Mouse (Mus musculus): Measurements from ENCODE around the gene Wfdc21.

Gene Wfdc21

DNA sequence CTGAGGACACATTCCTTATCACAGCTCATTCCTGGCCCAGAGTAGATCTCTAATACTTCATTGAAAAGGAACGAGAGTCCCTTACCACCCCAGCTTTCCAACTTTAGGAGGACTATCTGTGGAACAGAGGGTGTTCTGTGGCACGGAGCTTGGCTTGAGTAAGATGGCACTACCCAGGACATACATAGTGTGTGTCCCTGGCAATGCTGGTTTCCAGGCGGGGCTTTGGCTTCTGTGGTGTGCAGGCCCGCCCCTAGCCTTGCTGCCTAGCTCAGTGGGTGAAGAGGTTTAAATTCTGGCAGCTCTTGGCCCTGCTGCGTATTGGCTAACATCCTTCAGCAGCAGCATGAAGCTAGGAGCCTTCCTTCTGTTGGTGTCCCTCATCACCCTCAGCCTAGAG, at the start of gene Wfdc21:
Gene Wfdc21, plus strand, starts transcription at position 260 of the 400 bp plus-strand sequence.
- no peak for DNase-seq (ENCODE audit: low spot score)

DNA sequence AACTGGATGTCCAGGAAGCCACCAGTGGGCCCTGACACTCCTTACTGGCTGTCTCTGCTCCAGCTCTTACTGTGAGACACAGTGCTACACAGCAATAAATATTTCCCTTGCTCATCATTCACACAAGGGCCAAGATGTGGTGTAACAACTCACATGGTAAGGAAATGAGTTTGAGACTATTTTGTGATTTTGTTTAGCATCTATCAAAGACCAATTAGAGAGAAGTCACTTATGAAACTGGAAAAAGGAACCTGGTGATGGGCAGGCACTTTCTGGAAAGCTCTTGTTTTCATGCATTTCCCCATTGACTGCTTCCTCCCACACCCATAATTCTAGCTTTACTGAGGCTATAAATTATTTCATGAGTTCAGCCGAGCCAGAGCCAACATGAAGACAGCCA, 43.0 kb upstream of the Wfdc21 start, which contains the start of gene Wfdc17:
Gene Wfdc17, plus strand, starts transcription at position 287 of the 400 bp plus-strand sequence.
- no peak for DNase-seq (ENCODE audit: low spot score)

DNA sequence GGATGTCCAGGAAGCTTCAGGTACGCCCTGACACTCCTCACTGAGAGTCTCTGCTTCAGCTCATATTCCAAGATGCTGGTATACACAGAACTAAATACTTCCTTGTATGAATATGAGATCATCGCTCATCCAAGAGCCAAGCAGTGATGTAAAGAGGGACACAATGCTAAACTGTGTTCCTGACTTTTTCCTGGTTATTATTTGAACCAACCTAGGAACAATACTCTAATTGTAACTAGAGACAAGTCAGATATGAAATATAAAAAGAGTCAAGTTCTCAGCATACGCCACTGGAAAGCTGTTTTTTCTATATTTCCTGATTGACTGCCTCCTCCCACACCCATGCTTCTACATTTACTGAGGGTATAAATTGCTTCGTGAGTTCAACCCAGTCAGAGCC, 38.0 kb upstream of the Wfdc21 start, which contains the start of gene Wfdc18:
Gene Wfdc18, plus strand, starts transcription at position 301 of the 400 bp plus-strand sequence.
- DNase-seq (ENCODE audit: low spot score), result no peak

DNA sequence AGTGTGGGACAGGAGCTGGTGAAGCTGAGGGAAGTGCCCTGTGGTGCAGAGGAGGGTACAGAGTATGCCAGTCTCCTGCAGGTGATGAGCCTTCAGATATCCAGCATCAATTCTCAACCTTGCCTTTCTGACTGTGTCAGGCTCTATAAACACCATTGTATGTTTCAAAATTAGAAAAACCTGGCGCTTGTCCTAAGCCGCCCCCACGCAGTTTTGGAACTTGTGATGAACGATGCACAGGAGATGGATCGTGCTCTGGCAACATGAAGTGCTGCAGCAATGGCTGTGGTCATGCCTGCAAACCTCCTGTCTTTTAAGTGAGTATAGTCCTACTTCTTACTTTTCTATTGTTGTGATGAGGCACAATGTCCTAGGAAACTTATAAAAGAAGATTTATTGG, 37.1 kb upstream of the Wfdc21 start:
- DNase-seq (ENCODE audit: low spot score), result no peak

DNA sequence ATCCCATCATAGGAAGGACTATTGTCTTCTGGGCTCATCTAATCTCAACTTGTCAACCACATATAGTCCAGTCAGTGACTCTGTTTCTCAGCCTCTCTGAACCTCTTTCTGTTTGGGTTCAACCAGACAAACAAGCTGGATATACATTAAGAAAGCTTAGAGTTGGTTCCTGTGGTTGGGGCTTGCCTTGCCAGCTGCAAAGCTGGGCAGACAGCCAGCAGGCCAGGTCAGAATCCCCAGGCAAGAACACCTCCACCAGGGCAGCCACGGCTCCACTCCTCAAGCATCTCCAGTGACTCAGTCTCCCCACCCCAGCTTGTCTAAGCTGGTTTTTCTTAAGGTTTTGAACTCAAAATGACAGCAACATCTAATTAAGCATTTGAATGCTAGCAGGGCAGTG, 34.1 kb upstream of the Wfdc21 start:
- DNase-seq (ENCODE audit: low spot score), result no peak

DNA sequence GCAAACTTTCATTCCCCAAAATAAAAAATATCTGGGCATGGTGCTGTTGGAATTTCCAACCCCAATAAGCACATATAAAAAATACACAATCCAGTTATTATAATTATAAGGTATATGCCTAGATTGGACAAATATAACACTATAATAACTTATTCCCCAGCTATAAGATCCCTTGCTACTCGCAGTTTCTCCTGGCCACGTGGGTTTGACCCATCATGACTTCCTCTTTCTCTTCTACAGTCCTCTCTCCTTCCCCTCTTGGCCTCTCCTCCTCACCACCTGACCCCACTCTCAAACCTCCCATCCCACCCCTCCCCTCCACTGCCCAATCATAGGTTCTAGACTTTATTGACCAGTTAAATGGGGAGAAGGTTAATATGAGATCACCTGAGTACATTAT, 32.8 kb upstream of the Wfdc21 start:
- no peak for DNase-seq (ENCODE audit: low spot score)

GRCm38 (mm10) chr11:83717042-83717665, 29.6 kb upstream of the Wfdc21 start:
- DNase-seq (ENCODE audit: low spot score), result no peak

- DNase-seq (ENCODE audit: low spot score), result no peak
These were observed 26.0 kb upstream of the Wfdc21 start for GRCm38 (mm10) chr11:83720766-83721165.

DNA sequence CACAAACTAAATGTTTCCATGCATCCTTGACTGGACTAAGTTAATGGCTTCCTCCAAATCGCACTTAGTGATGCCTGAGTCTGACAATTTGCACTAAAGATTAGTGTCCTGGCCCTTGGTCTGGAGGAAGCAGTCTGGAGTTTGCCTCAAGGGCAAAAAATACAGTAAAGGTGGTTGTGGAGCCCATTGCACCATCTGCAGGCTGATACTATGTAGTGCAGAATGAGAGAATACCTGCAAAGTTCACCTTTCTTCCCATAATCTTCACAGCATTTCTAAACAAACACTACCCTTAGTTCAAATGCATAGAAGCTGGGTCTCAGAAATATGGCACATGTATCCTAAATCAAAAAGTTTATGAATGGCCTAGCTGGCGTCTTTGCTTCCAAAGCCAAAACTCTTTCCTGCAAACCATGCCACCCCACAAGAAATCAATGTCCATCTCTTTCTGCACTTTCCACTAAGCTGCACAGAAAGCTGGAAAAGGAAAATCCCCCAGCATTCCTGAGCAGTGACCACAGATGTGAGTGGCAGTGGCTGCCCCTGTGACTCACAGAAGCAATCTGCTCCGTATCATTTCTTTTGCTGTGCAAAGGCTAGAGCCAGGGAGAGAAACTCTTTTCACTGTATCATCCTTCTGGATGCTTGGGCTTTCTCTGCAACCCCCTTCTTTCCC, 17.8 kb upstream of the Wfdc21 start:
- DNase-seq (ENCODE audit: low spot score), result peak; percentile 9

DNA sequence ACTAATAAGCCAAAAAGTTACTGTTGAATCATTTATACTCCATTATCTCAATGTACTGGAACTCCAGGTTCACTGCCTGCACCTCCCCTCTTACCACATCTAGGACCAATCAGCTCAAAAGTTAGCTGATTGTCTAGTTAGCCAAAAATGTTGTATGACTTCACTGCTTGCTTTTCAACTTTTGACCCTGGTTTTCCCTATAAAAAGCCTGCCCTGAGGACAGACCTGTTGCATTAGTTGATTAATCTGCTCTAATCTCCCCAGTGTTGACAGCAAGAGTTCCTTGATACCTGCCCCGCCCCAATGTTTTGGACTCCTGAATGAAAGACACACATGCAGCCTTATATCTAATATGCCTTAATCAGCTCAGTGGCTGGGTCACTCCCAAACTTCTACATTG, 15.6 kb upstream of the Wfdc21 start:
- no peak for DNase-seq (ENCODE audit: low spot score)

GRCm38 (mm10) chr11:83733071-83733640, 13.6 kb upstream of the Wfdc21 start:
- no peak for DNase-seq (ENCODE audit: low spot score)

GRCm38 (mm10) chr11:83734215-83734614, 12.5 kb upstream of the Wfdc21 start:
- no peak for DNase-seq (ENCODE audit: low spot score)

DNA sequence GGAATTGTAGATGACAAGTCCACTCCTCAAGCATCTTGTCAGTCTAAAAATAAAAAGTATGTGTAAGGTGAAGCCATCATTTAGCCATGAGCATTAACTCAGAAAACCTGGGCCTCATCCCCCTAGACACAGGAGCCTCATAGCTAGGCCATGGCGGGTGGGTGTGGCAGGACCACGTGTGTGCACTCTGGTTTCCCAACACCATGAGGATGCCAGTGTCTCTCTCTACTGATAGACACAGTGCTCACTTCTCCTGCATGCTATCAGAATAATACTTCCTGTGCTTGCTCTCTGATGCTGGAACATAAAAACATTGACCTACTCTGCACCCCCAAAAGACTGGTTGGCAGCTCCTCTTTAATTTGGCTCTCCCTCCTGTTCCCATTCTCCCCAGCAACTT, 10.9 kb upstream of the Wfdc21 start:
- DNase-seq (ENCODE audit: low spot score), result no peak

DNA sequence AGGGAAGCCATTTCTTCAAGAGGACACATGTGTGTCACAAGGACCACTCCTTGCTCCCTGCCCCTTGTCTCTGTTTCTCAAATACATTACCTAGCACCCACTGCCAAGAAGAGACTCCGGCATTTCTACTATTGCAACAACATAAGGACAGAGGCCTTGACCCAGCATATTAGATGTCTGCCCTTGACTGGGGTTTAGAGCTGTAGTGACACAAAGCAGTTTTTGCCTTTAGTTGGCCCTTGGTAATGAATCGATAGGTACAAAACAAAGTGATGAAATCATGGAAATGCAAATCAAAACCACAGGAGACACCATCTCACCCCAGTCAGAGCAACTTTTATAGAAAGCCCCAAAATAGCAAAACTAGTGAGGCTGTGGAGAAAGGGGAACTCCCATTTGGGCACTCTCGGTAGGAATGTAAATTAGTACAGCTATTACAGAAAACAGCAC, 9.6 kb upstream of the Wfdc21 start:
- no peak for DNase-seq (ENCODE audit: low spot score)

GRCm38 (mm10) chr11:83739241-83739640, 7.5 kb upstream of the Wfdc21 start:
- DNase-seq (ENCODE audit: low spot score), result peak; percentile 86

- DNase-seq (ENCODE audit: low spot score), result no peak
These were observed 6.2 kb upstream of the Wfdc21 start for GRCm38 (mm10) chr11:83740443-83740991.

DNA sequence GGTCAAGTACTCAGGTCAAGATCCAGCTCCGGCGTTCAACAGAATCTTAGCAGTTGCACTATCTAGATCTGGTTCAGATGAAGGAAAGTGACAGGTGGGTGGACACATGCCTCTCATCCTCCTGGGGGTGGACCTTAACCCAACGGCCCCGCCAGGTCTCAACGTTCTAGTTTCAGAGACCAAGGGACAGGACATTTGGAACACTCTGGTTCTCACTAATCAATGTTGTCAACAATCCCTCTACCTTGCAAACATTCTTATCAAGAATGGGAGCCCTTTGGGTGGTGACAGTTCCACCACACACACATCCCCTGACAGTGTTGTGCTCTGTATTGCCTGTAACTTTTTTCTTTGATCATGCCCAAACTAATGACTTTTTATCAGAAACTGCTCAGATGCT, 4.9 kb upstream of the Wfdc21 start:
- DNase-seq (ENCODE audit: low spot score), result no peak

DNA sequence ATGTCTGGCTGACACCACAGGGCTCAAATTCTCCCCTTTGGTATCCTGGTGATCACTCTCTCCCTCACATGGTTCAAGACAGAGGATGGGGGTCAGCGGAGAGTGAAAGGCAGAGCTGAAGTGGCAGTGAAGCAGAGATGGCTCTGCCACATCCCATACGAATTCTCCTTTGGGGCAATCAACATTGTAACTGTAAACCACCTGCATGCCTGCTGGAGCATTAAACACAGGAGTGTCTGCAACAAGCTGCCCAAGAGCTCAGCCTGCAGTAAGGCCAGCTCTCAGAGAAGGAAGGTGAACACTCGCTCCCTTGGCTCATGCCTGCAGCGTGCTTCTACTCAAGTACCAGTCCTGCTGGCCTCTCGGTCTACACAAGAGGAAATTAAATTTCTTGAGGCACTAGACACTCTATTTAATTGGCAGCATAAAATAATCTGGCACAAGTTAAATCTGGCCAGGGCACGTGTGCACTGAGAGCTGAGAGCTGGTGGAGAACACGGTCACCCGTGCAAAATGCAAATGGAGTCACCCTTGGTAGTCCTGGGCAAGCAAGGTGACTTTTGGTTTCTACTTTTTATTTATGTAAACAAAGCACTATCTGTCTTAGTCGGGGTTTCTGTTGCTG, 3.9 kb upstream of the Wfdc21 start:
- DNase-seq (ENCODE audit: low spot score), result no peak

DNA sequence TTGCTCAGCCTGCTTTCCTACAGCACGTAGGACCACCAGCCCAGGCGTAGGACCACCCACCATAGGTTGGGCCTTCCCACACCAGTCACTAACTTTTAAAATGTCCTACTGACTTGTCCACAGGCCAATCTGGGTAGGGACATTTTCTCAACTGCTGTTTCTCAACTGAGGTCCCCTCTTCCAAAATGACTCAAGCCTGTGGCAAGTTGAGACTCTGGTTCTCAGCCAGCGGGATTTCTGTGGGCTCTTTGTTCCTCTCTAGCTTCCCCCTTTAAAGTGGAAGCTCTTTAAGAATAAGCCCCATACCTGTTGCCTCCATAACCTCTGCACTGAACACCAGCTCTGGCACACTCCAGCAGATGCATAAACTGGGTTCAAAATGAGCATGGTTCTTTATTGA, 3.2 kb upstream of the Wfdc21 start:
- no peak for DNase-seq (ENCODE audit: low spot score)

DNA sequence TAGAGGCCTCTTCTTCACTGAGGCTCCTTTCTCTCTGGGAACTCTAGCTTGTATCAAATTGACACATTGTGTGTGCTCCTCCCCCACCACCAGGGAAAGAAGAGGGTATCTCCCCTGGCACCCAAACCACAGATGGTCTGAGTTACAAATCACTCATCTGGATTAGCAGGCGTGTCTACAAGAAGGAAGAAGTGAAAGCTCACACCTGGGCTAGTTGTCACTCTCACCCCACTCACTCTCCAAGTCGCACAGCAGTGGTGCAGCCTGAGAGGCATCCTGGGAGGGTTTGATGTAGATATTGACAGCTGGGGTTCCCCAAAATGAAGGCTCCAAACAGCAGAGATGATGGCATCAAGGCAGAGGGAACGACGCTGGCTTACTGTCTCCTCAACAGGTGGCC, 588 bp upstream of the Wfdc21 start:
- no peak for DNase-seq (ENCODE audit: low spot score)

- no peak for DNase-seq (ENCODE audit: low spot score)
These were observed 881 bp downstream of the Wfdc21 start for GRCm38 (mm10) chr11:83747376-83748265.
